Mouse (Mus musculus) A20 (cell line): Measurements from ENCODE around the gene Ryr1.

ENCODE experiments used
- DNase-seq: peaks from one replicate; pipeline ENCODE4 v3.0.0-alpha.2; 2011; ENCODE audit warnings: low read depth, low spot score

Ryr1 gene

DNA sequence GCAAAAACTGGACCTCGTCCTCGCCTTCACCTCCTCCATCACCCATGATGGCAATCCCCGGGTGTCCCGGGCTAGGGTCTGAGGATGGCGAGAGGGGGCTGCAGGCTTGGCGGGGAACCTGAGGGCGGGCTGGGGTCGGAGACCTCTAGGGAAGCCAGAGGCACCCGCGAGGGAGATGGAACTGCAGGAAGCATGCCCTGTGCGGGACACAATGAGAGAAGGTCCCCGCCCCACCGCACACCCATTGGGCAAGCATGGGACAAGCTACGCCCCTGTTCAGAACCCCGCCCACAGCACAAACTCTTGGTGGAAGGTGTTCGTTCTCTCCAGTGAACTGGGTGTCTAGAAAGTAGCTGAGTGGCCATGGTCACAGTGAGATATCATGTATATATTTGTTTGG, at the start of gene Ryr1:
Ryr1 (minus strand) TSS at position 210 of the 400 bp plus-strand sequence.
- peak; percentile 59 for DNase-seq

DNA sequence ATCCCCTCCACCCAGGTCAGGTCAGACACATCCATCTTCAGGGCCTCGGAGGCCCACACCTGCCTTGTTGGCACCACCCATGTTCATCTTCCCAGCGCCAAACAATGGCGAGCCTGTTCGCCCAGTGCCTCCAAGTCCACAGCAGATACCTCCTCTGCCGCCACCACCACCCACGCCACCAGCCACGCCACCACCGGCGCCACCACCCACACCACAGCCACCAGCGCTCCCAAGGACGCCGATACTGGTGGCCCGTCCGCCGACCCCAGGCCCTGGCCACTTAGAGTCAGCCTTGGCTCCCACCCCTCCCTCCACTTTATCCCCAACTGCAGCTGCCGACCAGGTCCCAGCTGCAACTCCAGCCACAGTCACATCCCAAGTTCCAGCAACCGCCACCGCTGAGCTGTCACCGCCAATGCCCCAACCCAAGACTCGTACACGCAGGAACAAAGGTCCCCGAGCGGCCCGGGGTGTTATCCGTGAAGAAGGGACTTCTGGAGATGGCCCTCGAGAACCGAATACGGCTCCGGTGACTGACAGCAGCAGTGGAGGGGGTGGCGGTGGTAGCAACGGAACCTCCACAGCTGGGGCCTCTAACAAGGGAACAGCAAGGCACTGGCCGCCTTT, 47.5 kb upstream of the Ryr1 start:
- no peak for DNase-seq

DNA sequence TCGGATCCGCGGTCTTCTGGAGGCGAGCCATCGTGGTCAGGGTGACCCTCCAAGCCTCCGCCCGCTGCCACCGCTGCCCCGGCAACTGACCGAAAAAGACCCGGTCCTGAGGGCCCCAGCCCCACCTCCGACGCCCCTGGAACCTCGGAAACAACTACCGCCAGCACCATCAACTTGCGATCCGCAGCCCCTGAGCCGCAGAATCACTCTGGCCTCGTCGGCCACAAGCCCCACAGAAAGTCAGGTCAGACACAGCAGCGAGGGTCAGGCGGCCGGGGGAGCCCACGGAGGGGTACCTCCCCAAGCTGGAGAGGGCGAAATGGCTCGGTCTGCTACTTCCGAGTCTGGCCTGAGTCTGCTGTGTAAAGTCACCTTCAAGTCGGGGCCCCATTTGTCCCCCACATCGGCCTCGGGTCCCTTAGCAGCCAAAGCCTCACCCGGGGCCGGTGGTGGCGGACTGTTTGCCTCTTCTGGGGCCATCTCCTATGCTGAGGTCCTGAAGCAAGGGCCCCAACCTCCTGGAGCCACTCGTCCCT, 46.7 kb upstream of the Ryr1 start:
- no peak for DNase-seq

DNA sequence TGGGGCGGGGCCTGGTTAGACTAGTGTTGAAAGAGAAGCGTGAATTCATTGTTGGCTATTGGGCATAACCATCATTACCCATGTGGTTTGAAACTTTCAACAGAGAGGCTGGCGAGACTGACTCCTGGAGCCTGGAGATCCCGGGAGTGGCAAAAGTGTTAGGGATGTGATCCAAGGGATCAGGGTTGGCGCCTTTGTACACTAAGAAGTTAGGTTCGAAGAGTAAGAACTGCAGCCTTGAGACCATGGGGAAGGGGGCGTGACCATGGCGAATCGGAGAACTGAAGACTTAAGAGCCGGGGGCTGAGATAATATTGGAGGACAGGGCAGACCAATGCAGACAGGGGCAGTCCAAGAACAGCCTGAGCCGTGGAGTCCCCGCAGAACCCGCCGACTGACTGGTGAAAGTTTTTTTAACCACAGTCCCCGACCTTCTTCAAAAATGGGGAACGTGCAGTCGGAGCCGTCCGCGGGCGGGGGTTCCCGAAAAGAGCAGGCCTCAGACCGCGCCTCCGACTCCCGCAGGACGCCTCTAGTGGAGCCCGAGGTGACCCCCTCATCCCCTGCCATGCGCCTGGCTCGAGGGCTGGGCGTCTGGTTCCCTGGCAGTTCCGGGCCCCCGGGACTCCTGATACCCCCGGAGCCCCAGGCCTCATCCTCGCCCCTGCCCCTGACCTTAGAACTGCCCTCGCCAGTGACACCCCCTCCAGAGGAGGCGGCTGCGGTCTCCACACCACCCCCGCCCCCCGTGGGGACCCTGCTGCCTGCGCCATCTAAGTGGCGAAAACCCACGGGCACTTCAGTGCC, 46.0 kb upstream of the Ryr1 start:
- DNase-seq = peak; percentile 50

DNA sequence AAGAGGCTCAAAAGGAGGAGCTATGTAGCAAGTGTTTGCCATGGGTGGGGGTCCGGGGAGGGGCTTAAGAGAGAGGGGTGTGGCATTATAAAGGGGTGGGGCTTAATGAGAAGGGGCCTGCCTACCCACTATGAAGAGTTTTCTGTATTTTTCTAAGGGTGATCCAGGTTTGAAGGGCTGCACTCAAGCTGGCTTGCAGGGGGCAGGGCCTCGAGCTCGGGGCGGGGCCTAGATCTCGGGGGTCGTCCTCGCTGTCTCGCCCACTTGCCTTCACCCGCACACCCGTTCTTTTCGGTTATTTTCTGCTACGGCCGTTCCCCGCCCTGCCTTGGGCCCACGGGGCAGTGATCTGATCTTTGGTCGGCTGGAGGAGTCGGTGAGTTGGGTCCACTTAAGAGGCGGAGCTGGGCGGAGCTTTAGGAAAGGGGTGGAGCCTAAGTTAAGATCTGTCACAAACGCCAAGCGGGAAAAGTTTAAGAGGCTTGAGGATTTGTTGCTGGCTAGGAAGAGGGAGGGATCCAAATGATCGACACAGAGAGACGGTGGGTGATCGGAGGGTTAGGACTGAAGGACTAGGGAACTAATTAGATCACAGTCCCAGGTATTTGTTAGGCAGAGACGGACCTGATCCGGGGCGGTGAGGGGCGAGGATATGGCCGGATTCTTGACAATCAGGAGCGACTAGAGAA, 45.2 kb upstream of the Ryr1 start, which contains the start of the genes Ggn and Spred3:
Ggn (plus strand) TSS at position 145 of the 689 bp plus-strand sequence.
Spred3 (minus strand) TSS at position 346 of the 689 bp plus-strand sequence.
- peak; percentile 66 for DNase-seq

DNA sequence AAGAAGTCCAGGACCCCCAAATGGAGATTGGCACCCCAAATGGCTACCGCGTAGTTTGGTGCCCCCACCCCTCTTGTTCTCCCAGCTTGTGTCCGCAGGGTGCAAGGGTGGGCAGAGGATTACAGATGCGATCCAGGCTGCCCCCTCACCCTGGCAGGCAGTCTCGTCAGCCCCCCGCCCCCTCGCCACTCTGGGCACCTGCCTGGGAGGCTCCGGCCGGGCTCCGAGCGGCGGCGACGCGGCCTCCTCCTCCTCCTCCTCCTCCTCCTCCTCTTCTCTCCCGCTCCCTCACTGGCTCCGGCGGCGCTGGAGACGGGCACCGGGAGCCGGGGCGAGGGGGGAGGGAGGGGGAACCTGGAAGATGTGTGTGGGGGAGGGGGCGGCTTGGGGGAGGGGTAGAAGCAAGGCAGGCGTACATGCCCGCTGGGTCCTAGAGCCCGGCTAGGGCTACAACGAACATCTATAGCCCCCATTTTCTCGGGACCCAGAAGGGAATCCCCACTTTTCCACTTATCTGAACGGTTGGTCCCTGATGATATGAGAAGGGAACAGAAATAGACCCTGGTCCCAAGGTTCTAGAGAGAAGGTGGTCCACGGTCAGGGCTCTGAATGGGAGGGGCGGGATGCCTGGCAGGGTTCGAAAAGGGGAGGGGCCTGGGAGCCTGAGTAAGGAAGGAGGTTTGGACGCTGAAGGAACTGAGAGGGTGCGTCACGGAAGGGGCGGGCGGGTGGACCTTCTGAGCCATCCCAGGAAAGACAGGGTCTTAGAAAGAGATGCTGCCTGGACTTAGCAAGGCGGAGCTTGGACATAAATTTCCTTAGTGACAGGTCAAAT, 44.5 kb upstream of the Ryr1 start:
- DNase-seq = no peak

DNA sequence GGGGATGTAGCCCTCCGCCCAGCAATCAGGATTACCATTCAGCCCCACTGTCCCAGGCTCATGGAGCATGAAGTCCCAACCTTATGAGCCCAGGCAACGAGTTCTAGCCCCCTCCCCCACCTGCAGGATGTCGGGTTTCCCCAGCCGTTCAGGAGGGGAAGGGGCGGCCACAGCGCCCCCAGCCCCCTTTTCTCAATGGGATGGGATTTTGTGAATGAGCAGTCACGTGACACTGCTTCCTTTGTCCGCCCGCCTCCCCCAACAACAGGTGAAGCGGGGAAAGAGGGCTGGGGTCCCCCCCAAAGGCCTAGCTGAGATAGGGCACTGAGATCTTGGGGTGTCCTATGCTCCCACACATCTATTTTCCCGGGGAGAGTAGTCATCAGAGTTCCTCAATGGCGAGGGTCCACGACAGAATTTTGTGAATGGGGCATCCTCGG, 43.8 kb upstream of the Ryr1 start:
- no peak for DNase-seq

DNA sequence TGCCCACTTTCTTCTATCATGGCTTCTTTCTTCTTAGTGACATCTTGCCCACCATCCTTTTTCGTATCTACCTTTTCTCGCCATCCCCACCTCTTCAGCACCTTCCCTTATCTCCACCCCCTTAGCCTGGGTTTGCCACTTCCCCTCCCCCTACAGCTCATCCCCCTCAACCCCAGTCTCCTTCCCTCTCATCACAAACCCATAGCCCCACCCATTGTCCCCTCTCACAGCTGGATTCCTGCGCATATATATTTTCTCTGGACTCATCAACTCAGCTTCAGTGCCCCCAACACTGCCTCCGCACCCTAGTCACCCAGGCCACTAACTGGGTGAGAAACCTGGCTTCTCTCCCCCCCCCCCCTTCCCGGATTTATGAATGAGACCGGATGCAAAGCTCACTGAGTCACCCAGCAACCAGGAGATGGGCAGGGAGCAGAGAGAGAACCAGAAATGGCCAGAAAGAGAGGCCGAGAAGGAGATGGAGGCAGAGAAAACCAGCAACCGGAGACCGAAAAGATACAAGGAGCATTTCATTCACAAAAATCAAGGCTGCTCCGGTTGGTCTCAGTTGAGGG, 43.2 kb upstream of the Ryr1 start:
- DNase-seq = no peak

DNA sequence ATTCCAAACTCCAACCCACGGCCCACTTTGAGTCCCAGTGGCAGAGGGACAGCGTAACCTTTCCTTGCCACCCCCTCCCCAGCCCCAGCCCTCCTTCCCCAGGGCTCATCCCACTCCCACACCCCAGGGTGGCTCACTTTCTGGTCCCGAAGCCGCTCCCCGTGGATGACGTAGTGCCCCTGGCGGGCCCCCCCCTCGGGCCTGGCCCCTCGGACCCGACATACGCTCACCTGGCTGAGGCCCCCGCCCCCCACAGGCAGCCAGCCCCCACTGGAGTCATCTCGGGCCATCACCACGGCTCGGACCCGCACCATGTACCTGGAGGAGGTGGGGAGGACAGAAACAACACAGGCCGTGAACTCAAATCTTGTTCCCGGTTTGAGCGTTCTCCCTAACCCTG, 42.7 kb upstream of the Ryr1 start:
- no peak for DNase-seq

DNA sequence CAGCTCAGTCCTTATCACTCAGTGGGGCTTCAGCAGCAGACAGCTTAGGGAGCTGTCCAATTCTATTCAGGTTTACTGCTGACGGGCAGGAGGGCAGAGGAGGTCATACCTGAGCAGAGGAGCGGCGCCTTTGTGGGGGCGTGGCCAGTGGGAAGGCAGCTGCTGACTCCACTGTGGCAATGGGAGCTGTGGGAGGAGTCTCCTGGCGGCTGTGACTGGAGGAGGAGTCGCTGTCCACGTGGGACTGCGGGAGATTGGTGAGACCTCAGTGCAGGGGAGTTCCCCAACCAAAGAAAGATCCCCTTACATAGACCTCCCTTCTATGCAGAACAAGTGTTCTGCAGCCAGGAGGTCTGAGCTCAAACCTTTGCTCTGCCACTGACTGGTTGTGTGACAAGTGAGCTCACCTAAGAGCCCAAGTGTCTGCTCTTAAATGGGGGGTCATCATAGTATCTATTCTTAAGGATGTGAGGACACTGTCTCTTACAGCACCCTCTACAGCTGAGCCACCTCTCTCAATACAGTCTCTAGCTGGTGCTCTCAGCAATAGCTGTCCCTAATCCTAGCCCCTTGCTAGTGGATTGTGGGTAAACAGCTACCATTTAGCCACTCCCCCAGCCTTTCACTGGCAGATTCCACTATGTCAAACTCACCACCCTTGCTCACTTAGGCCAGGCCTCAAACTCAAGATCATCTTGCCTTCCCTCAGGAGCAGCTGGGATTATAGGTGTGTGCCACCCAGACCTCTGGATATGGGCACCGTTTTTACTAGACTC, 38.0 kb upstream of the Ryr1 start:
- peak; percentile 54 for DNase-seq

DNA sequence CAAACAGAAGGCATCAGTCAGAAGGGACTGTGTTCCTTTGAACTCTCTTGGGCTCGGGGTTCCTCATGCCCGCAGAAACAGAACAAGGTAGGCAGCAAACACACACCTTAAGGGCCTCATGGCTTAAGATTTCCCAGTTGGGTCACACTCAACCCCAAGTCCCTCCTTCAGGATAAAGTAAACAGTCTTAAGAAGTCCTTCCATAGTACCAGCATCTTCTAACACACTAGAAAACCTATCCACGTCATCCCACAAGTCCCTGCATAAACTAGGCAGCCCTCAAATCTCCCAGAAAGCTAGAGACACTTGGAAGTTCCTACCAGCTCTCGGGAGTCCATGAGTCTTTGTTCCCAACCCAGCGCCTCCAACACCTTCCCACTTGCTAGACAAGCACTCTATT, 37.3 kb upstream of the Ryr1 start:
- no peak for DNase-seq

DNA sequence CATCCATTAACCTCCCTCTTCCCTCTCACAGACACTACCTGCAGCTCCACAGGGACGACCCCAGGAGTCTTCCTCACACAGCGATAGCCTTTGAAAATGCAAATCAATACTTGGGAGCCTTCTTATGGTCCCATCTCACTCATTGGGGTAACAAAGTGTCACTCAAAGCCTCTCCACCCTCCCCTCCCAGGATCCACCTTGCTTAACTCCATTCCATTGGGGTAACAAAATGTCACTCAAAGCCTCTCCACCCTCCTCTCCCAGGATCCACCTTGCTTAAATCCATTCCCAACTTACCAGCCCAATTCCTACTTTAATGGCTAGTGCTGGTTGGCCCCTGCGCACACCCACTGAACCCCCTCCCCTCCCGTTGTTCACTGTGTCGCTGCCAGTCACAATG, 33.3 kb upstream of the Ryr1 start:
- DNase-seq = no peak

DNA sequence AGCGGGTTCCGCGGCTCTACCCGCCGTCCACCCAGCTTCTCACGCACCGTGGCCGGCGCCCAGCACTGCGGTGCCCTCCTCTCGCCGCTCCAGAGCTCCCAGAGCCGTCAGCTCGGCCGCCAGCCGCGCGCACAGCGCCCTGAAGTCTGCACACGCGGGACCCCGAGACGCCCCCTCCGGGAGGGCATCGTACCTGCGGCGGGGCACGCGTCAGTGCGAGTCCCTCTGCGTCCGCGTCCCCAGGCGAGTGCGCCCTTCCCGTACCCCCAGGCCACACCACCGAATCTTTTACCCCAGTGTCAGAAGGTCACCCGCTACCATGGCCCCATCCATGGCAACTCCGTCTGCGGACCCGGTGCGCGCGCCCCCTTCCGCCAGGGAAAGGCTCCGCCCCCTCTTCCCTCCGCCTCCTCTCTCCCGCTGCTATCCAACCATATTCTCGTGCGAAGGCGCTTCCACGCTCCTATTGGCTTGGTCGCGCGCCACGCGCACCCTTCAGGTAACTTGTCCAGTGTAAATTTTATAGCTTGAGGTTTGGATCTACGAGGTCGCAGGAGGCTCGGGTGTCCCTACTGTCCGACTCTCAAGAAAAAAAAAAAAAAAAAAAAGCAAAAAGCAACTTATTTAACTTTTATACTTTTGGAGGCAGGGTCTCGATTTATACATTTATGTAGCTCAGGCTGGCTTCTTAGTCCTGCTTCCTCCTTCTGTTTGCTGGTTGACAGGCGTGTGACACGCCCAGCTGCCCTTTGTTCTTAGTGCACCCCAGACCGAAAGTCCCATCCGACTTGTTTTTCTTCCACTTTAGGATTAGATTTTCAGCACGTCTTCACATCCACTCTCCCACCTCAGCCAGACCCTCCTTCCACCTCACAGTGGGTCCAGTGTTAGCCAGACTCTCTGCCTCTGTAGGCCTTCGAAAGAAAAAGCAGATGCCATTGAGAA, 31.1 kb upstream of the Ryr1 start, which contains the start of gene Fam98c:
Fam98c (minus strand) TSS at position 397 of the 945 bp plus-strand sequence.
- peak; percentile 87 for DNase-seq

DNA sequence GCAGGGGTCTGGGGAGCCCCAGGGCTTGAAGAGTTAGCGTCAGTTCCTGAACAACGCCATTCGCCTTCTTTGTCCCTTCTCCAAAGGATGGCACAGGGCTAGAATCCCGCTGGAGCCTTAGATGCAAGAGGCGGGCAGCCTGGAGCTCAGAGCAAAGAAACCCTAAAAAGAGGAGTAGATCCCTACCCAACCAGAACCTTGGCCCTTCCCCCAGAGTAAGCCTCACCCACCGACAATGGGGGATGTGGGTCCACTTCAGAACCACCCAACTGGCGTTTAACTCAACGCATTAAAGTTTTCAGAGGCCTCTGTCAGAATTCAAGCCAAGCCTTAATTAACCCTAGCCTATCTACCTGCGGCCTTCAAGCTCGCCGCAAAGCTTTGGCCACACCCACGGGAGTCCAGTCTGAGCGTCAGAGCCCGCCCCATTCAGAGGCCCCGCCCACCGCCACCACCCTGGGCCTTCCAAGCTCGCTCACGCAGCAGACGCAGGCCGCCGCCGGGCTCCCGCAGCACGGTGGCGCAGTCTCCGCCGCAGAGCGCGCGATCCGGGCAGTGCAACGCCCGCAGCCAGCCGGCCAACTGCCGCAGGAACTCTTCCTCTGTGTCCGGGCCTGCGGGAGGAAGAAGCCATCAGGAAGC, 30.3 kb upstream of the Ryr1 start:
- peak; percentile 93 for DNase-seq

DNA sequence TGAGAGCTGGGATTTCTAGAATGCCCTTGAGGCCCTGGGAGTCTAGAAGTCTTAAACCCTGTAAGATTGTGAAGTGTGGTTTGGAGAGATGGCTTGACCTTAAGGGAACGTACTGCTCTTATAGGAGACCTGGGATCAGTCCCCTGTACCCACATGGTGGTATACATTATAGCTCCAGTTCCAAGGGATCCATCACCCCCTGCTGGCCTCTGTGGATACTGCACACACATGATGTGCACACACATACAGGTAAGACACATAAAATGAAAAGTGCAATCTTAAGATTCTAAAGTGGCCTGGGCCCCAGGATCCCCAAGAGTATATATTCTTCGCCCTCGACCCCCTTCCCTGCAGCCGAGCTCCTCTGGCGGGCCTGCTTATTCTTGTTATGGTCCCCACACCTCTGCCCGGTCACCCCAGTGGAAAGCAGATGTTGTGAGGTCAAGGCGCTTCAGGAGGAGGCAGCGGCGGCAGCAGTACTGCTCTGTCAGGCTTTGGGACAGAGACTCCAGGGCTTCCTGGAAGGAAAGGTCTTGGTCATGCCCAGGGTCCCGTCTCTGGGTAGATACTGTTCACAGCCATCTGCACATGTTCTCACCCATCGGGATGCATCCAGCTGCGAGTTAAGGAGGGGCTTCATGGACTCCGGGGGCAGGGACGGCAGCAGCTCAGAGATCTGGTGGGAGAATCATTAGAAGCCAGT, 29.2 kb upstream of the Ryr1 start:
- DNase-seq = no peak

DNA sequence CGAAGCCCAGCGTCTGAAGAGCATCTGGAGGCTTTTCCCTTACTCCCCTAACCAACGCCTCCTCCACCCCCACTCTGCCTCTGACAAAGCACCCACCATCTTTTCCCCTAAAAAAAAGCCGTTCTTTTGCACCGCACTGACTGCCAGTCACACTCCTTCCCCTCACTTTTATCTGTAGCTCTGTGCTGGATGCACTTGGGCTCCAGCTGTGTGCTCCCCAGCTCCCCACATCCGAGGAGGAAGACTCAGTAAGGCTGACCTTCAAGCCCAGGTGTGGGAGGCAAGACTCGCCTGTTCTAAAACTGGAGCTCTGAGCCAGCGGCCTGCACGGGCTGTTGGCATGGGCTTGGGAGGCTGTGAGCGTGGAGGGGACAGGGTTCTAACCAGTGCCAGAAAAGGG, 26.5 kb upstream of the Ryr1 start:
- DNase-seq = no peak

DNA sequence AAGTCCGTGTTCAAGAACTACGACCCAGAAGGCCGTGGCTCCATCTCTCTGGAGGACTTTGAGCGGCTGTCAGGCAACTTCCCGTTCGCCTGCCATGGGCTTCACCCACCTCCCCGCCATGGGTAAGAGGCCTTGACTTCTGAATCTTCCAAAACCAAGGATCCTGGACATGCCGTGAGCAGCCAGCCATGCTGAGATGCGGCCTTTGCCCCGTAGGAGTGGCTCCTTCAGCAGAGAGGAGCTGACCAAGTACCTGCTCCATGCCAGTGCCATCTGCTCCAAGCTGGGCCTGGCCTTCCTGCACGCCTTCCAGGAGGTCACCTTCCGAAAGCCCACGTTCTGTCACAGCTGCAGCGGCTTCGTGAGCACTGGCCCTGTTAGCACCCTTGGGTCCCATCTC, 23.8 kb upstream of the Ryr1 start:
- no peak for DNase-seq
